Mouse (Mus musculus): Measurements from ENCODE around the gene Wdr5b.
A peak's percentile ranks its signal among the peaks of the same experiment; 100 is the strongest.
"Not testable (repeated sequence)": the region's sequence is repeated elsewhere in the genome, so short reads cannot be mapped to it uniquely, and the experiment has no call there.

Wdr5b gene

DNA sequence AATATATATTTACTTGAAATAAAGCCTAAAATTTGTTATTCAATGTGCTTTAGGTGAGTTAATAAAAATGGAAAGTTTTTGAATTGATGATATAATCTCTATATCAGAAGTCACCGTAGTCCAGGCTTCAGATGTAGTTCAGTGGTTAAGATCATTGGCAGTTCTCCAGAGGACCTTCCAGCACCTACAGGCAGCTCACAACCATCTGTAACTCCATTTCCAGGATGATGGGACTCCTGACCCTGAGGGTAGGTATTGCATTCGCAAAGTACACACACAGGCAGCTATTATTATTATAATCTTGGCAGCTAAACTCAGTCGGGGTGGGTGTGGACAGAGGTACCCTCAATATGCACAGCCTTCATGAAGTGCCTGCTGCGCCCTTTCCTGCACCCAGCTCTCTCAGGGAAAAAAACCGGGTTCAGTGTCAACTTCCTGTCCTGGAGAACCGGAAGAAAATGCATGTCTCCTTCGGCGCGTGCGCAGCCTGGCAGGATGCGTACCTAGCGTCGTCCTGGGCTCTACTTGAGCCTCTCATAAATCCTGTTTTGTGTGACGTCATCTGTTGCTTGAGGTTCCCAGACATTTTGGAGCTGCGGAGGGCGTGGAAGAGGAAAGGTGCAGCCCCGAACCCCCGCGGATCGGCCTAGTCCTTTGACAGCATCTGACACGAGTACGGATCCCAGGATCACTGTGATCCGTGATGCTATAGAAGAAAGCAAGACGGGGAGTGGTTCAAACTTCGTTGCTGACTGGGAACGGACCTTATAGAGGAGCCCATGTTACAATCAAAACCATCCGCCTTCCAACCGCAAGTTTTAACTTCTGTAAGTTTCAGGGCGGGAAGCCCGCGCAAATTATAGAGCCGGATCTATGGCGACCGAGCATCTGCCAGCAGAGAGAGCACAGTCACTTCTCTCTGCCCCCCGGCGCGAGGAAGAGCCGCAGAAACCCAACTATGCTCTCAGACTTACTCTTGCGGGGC lies at the start of gene Wdr5b:
Wdr5b (plus strand) TSS at position 551 of the 985 bp plus-strand sequence.
- DNase-seq (ENCODE audit: low spot score), result peak; percentile 98

DNA sequence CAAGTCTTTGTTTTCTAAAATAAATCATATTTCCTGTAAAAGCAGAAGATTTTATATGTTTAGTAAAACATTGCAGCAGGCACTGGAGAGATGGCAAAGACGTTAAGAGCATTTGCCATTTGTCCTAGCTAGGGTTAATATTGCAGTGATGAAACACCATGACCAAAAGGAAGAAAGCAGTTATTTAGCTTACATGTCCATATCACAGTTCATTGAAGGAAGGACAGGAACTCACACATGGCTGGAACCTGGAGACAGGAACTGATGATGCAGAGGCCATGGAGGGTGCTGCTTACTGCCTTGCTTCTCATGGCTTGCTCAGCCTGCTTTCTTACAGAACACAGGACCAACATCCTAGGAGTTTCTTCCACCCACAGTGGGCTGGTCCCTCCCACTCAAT lies 48.6 kb upstream of the Wdr5b start:
- DNase-seq (ENCODE audit: low spot score), result no peak

DNA sequence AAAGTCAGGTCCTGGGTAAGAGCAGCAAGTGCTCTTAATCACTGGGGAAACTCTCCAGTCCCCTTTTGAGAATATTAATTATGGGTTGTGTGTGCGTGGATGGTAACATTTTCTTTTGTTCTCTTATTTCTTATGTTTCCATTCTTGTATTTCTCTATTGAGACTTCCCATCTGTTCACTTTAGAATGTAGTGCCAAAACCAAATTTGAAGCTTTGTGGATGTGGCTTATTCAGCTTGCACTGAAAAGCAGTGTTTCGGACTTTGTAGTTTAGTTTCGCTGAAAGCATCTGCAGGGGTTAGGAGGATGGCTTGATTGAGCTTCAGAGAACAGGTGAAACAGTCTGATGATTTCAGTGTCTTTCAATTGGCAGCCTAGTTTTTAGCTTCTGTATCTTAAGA lies 47.7 kb upstream of the Wdr5b start:
- no peak for DNase-seq (ENCODE audit: low spot score)

DNA sequence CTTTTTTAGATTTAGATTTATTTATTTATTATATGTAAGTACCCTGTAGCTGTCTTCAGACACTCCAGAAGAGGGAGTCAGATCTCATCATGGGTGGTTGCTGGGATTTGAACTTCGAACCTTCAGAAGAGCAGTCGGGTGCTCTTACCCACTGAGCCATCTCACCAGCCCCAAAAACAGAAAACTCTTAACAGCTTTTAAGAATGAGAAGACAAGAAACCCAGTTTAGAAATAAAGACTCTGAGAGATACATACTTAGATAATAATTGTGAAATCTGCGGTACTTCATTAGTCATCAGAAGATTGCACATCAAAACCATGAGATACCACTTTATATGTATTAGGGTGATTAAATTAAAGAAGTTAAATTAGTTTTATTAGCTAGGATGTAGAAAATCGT lies 42.1 kb upstream of the Wdr5b start:
- not testable (repeated sequence) for DNase-seq (ENCODE audit: low spot score)

DNA sequence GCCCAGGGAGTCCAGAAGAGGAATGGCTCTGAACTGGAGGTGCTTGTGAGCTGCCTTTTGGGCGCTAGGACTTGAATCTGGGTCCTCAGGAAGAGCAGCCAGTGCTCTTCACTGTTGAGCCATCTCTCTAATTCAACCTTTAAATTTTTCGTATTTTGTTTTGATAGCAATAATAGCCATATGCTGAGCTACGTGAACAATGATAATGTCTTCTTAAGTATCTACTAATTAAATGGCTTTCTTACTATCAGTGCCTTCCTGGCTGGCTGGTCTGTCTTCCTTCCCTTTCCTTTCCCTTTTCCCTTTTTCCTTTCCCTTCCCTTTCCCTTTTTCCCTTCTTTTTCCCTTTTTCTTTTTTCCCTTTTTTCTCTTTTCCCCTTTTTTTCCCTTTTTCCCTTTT lies 32.6 kb upstream of the Wdr5b start:
- DNase-seq (ENCODE audit: low spot score), result no peak

DNA sequence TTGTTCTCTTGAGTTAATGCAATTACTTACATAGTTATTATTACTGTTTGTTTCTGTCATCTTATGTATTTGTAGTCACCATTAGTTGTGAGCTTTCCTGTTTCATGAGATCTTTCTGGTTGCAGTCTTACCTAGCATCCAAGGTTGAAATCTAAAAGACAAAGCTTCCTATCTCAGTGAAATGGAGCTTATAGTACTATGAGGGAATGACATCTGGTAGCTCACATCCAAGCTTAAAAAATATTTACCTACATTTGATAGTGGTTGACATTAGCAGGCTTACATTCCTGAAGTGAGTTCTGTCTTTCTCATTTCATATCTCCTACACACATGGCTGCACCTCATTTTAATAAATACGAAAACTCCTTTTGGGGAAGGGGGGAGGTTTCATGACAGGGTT lies 24.7 kb upstream of the Wdr5b start:
- DNase-seq (ENCODE audit: low spot score), result no peak

DNA sequence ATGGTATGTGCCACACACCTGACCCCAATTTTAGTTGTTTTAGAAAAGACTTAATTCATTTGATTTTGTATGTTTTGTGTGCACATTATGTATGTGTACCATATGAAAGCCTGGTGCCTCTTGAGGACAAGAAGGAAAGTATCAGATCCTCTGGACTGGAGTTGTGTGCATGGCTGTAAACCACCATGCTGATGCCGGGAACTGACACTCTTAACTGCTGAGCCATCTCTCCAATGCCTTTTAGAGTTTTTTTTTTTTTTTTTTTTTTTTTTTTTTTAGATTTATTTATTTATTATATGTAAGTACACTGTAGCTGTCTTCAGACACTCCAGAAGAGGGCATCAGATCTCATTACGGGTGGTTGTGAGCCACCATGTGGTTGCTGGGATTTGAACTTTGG lies 12.9 kb upstream of the Wdr5b start:
- not testable (repeated sequence) for DNase-seq (ENCODE audit: low spot score)

DNA sequence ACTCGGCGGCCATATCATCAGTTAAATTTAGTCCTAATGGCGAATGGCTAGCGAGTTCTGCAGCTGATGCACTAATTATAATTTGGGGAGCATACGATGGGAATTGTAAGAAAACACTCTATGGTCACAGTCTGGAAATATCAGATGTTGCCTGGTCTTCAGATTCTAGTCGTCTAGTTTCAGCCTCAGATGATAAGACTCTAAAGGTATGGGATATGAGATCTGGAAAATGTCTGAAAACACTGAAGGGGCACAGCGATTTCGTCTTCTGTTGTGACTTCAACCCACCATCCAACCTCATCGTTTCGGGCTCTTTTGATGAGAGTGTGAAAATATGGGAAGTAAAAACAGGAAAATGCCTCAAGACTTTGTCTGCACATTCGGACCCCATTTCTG lies 633 bp downstream of the Wdr5b start:
- no peak for DNase-seq (ENCODE audit: low spot score)

DNA sequence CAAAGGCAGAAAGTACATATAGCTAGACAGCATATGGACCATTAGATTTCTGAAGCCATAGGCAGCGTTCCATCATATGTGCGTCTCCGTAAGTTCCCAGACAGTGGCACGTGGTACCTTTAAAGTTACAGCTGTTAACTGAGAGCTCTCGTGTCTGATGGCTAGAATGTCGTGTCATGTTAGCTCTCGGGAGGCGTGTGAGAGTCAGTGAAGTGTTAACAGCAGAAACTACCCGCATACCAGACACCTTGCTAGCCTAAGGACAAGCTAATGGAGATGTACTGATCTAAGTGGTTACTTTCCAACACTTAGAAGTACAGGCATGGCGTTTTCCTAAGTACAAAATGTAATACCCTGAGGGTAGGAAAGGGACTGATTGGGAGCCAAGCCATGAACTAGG lies 2.1 kb downstream of the Wdr5b start:
- DNase-seq (ENCODE audit: low spot score), result no peak

DNA sequence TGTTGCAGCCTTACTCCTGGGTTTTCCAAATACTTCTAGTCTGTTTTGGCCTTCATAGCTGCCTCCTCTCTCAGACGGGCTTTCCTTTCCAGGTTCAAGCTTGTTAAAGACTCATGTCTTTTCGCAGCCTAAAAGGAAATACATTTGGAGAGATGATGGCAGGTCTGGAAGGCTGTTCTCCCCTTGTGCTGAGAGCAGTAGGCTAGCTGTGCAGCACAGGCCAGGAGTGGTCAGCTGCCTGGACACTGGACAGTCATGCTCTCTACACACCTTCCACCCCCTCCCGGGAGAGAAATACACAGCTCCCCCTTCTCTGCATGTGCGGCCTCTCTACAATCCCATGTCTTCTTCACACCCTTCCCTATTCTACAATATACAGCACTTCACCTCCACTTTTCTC lies 3.0 kb downstream of the Wdr5b start:
- DNase-seq (ENCODE audit: low spot score), result no peak

DNA sequence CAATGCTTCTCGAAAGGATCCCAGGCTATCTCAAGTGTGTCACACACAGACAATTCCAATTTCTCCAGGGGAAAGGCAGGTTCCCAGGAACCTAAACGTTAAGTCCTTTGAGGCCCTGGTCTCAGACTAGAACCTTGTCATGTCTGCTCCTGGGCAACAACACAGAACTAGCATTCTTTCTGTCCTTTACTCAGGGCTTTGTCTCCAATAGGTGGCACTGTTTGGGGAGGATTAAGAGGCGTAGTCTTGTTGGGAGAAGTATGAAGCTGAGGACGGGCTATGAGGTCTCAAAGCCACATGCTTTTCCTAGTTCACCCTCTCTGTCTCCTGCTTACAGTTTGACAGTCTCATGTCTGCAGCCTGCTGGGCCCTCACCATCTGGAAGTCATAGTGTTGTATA lies 6.5 kb downstream of the Wdr5b start:
- no peak for DNase-seq (ENCODE audit: low spot score)

DNA sequence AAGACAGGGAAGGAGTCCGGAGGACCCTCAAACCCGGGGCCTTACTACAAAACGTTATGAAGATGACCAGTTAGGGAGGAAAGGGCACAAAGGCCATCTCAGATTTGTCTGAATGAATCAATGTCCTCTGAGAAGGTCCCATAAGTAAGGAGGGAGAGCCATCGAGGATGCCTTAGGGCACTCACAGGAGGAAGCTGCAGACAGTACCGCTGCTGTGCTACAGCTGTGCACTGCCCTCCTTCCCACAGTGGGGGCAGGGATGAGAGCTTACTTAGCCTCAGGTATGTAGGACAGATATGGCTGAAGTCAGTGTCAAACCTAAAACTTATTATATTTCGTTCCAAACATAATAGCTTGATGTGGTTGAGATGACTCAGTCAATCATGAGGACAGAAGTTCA lies 10.5 kb downstream of the Wdr5b start:
- DNase-seq (ENCODE audit: low spot score), result no peak

DNA sequence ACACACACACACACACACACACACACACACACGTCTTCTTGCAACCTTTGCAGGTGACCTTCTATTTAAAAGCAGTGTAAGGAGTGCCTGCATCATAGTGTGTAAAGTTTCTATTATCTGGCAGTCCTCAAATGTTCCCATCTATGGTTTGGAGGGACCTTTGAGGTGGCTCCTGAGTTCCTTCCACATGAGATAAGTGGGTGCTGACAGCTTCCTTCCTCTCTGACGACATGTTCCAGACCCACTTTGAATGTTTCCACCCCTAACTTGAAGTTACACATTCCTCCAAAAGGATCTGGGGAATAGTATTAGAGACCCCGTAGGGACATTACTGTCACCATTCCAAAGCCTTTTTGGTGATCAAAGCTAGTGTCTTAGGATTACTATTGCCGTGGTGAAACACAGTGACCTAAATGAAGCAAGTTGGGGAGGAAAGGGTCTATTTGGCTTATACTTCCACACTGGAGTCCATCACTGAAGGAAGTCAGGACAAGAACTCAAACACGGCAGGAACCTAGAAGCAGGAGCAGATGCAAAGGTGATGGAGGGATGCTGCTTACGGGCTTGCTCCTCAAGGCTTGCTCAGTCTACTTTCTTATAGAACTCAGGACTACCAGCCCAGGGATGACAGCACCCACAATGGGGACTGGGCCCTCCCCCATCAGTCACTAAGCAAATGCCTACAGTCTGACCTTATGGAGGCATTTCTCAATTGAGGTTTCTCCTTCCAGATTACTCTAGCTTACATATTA lies 12.7 kb downstream of the Wdr5b start:
- no peak for DNase-seq (ENCODE audit: low spot score)

DNA sequence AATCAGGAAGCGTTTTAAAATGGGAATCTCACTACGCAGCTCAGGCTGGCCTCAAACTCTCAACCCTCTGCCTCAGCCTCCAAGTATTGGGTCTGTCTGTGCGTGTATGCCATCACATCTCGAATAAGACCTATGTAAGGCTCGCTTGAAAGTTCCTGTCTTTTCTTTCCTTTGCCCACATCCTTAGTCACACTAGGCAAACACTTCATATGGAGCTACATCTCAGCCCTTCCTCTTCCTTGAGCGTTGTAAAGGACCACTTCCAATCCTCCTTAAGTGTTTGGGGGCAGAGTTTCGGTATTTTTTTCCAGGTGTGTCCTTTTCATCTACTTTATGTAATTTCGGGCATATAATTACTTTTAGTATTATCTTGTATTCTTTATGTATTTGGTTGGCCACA lies 13.9 kb downstream of the Wdr5b start:
- no peak for DNase-seq (ENCODE audit: low spot score)

DNA sequence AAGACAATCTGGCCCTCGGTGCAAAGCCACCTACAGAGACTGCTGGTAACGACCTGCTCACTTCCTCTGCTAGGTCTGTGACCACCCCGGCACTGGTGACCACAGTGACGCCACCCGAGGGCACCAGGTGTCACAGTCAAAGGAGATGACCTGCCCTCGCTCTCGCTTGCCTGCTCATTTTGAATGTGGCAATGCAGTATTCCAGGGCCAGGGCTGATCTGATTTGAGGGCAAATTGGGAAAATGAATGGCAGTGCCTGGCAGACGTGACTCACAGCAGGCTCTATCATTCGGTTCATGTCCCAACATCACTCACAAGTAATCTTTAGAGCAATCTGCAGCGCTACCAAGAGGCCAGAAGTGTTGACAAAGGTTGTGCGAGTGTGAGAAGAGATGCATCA lies 15.4 kb downstream of the Wdr5b start:
- DNase-seq (ENCODE audit: low spot score), result no peak

DNA sequence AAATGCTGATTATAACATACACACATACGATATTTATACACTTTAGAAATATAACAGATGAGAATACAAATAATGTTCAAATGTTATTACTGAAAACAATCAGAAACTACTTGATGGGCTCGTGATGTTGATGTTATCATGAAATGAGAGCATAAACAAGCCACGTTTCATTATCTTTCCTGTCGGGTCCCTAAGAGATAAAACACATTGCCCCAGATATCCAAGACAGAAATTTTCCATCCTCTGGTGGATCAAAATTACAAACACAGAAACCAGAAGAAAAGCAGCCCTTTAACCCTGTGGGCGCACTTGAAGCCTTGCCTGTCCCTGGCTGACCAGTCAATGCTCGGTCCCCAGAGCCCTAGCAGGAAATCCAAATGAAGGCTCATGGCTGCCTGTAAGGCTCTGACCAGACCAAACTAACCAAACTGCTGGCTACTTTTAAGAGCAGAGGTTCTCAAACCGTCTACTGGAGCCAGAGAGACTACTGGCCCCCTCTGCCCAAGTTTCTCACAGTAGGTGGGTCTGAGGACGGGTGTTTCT lies 17.0 kb downstream of the Wdr5b start:
- DNase-seq (ENCODE audit: low spot score), result no peak

DNA sequence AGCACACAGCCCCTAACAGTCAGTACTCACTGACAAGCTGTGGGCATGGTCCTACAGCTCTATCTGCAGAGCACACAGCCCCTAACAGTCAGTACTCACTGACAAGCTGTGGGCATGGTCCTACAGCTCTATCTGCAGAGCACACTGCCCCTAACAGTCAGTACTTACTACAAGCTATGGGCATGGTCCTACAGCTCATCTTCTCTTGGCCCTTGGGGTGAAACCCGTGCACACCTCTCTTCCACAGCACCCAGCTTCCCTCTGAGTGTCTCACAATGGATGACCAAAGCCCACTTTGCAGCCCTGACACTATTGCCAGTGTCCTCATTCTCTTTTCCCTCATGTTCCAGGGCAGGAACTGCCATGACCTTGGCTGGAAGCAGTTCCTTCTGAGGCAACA lies 21.5 kb downstream of the Wdr5b start:
- DNase-seq (ENCODE audit: low spot score), result not testable (repeated sequence)

DNA sequence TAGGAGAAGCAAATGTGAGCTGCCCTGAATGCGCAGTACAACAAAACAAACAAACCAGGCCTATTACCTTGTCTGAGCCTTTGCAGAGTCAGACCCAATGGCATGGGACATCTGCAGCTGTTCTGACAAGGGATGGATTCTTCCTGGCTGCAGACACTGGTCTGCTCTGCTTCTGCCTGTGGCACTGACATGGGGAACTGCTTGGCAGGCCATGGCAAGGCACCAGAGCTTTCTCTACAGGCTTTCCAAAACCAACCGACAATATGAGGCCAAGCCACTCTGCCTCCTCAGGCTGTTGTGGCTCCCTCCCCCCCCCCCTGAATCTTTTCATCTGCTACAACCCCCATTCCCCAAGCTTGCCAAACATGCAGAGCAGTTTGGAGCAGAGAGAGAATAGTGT lies 22.3 kb downstream of the Wdr5b start:
- DNase-seq (ENCODE audit: low spot score), result no peak

DNA sequence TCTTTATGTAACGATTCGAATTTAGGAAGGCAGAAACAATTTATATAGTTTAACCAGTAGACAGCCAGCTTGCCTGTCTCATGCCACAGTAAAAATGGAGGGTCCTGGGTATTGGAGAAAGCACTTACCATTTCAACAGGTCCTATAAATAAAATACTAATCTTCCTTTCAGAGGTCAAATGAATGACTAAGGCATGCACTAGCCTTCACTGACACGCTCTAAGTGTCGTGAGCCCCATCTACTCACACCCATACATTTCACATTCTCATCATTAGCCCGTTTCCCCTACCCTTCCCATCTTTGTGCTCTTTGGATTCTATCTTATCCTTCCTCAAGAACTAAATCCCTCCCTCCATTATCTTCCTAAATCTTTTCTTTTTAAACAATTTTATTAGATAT lies 23.9 kb downstream of the Wdr5b start:
- no peak for DNase-seq (ENCODE audit: low spot score)

DNA sequence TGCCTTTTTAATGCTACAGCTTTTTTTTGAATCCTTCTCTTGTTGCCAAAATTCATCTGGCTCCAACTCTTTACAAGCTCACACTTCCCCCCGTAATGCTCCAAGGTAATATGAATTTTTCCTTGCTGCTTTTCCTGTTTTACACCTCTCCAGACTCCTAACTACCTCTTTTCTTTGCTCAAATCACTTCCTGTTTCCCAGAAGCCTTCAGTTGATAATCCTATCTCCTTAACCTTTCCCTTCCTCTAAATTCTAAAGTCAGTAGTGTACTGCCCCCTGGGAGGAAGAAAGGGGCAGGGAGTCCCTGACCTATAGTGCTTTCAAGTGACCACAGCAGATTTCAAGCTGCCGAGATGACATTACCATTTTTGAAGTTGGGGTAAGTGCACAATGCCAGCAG lies 26.7 kb downstream of the Wdr5b start:
- DNase-seq (ENCODE audit: low spot score), result no peak

DNA sequence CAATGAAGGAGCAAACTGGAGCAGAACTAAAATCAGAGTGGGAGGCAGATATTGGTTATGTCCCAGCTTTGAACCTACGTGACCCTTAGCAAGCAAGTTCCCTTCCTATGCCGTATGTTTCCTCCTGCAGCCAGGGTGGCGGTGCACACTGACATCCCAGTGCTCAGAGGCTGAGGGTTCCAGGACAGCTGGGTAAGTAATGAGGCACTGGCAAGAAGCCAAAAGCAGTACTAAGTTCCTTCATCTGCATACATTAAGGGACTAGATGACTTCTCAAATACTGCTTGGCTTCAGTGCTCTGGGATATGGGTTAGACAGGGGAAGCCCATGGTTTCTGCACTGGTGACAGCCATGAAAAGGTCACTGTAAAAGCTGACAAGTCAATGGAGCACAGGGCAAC lies 27.4 kb downstream of the Wdr5b start:
- DNase-seq (ENCODE audit: low spot score), result no peak

DNA sequence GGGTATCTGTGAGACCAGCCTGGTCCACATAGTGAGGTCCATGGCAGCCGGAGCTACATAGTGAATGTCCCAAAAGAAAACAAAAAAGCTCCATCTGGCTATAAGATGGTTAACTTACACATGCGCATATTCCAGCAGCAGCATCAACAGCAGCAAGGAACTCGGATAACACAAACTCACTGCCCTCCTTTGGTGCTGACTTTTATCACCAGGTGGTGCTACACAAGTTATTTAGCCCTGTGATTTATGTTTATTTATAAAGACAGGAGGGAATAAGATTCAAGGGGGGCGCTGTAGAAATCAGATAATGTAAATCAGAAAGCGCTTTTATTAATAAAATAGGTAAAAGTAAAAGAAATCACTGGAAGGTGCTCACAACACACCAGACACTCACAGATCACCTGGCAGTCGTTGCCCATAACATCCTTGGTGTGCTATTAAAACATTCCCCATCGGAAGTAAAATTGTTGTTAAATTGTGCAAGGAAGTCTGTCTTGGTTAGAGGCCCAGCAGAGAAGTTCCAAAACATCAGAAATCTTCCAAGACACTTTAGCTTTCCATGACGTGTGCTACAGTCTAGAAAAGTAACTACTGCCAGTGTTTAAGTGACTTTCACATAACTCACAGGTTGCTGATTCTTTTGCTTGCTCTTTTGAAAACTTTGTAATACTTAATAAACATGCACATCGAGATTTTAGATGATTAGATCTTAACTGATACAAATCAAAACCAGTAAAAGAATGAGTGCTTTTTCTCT lies 29.0 kb downstream of the Wdr5b start:
- peak; percentile 37 for DNase-seq (ENCODE audit: low spot score)

Data from embryo, embryonic 10.5 days (tissue).